Mouse (Mus musculus): ENCODE data around the gene Tppp2. TPM values are rescaled to one million over a fixed set of nuclear protein-coding genes. Genes with fewer than 3 reads are reported as not detected.

The Tppp2 gene
- polyA plus RNA-seq, 1 experiment from 2014 or later: not detected

DNA sequence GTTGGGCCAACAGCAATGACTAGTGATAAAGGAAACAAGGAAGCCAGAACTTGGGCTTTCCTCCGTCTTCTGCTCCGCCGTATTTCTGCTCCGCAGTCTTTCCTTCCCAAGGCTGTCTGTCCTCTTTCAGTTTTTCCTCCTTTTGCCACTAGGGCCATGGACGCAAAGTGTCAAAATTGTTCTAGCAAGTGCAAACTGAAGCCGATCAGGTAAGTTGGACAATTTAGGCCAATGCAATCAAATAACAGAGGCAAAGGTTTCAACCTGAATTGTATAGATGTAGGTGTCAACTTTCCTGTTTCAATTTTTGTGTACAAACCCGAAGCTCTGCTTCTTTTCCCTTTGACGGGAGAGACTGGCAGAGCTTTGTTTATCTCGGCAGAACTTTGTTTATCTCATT, 11.7 kb downstream of the Tppp2 start:
- Histone ChIP-seq H3K4me1 (no peaks in the 10 kb centered on the region), H3K27me3 (no peaks in the 10 kb centered on the region), H3K4me3 (replicated peaks) (no peak overlapping the region), H3K27ac (no peak overlapping the region), H3K4me2 (no peak overlapping the region), H3K9me3 (no peaks in the 10 kb centered on the region), H3K36me3 (replicated peaks) (no peaks in the 10 kb centered on the region), H3K9ac (no peak overlapping the region)
- 67% methylated on average over 9 of the region's 9 CpGs for WGBS
- no peak for ATAC-seq (ENCODE audit: low FRiP score)

DNA sequence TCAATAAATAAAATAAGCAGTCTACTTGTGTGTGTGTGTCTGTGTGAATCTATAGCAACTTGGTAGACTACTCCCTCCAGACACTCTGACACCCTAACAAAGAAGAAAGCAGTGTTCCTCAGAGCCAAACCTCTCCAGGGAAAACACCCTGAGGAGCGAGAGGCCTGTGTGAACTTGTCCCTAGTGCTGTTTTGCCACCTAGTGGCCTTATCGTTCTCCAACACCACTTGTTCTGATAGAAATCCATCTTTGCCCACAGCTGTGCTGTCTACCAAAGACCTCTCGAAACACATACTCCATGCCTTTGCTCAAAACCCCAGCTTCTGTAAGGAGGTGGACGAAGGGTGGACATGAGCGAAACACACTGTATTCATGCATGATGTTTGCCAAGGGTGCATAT, 12.6 kb downstream of the Tppp2 start:
- 37% methylated on average over 5 of the region's 5 CpGs for WGBS
- no peak overlapping the region for H3K4me2 ChIP-seq
- H3K9ac ChIP-seq: no peak overlapping the region
- no peaks in the 10 kb centered on the region for H3K27me3 ChIP-seq
- no peaks in the 10 kb centered on the region for H3K4me1 ChIP-seq
- no peaks in the 10 kb centered on the region for H3K9me3 ChIP-seq
- no peaks in the 10 kb centered on the region for H3K36me3 ChIP-seq (replicated peaks)
- peak; percentile 83 for ATAC-seq (ENCODE audit: low FRiP score)
- H3K4me3 ChIP-seq (replicated peaks): no peak overlapping the region
- H3K27ac ChIP-seq: no peak overlapping the region

DNA sequence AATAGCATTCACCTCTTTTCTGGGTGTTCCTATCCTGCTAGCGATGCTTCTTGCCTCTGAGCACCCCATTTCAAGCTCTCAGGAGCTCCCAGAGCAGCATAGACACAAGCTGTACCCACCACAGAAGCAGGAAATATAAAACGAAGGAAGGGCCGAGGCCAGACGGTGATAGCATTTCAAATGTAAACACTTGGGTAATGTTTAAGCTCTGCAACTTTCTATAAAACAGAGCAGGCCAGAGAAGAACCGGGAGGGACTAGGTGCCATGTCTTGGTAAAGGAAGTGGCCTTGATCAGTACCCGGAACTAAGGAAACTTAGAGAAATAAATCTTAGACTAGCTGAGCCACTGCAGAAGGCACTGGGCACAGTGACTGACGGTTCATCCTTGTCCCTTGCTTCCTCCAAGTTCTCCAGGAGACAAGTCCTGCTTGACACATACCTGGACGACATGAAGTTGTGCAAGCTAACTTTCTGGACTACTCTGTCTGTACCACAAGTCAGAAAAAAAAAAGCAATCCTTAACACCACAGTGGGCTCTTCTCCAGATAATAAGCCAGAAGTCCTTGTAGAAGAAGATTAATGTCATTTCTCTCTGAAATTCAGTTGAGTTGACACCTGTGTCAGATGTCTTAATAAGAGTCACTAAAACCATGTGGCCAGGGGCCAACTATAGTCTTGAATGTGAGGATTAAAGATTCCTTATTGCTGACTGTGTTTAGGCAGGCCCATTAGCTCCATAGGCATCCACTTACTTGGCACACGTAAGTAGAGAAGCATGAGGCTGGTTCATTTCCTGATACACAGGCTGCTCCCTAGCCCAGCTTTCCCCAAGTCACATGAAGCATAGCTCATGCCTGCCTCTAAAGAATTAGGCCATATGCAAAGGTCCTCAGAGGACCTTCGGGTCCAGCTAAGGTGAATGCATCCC, 14.1 kb downstream of the Tppp2 start:
- Histone ChIP-seq H3K4me1 (no peaks in the 10 kb centered on the region), H3K27ac (no peak overlapping the region), H3K9me3 (no peaks in the 10 kb centered on the region), H3K36me3 (replicated peaks) (no peaks in the 10 kb centered on the region), H3K9ac (no peak overlapping the region), H3K4me2 (no peak overlapping the region), H3K4me3 (replicated peaks) (no peak overlapping the region), H3K27me3 (no peaks in the 10 kb centered on the region)
- WGBS: 82% methylated on average over 10 of the region's 10 CpGs
- no peak for ATAC-seq (ENCODE audit: low FRiP score)

DNA sequence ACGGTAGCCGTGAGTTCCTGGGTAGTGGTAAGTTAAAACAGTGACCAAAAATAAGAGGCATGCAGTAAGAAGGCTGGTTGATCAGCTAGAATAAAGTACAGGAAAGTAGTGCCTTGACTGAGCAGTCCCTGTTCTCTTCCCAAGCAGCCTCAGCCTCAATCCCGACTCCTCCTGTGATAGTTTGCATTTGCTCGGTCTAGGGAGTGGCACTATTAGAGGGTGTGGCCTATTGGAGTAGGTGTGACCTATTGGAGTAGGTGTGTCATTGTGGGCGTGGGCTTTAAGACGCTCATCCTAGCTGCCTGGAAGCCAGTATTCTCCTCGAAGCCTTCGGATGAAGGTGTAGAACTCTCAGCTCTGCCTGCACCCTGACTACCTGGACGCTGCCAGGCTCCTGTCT, 20.8 kb downstream of the Tppp2 start:
- Histone ChIP-seq H3K9me3 (no peaks in the 10 kb centered on the region), H3K4me3 (replicated peaks) (no peak overlapping the region), H3K36me3 (replicated peaks) (no peaks in the 10 kb centered on the region), H3K4me2 (no peak overlapping the region), H3K27ac (no peak overlapping the region), H3K9ac (no peak overlapping the region), H3K4me1 (peaks cover 6% of the 10 kb centered on the region; the same call in 1 of the 2 replicates), H3K27me3 (no peaks in the 10 kb centered on the region)
- WGBS: 83% methylated on average over 9 of the region's 9 CpGs
- ATAC-seq (ENCODE audit: low FRiP score): no peak

DNA sequence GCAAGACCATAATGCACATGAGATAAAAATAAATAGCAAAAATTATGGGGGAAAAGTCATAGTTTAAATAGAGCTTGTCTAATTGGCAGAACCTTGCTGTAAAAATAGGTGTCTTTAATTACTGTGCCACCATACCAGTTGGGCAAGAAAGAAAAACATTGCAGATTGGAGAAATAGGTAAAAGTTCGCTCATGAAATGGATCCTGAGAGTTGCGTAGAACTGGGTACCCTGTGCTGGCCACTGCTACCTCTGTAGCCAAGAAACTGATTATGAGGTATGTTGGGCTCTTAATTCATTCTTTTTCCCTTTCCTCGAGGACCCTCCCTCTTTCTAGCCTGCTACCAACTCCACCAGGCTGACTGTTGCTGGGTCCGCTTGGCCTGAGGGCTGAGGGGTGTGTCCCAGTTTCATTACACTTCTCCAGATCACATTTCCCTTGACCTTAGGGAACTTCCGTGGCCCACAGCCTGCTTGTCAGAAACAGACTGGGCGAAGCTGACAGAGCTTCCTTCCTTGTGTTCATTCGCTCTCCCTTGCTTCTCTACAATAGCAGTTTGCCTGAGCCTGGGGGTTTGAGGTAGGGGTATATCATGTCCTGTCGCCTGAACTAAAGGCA, 22.8 kb downstream of the Tppp2 start:
- 46% methylated on average over 8 of the region's 8 CpGs for WGBS
- Histone ChIP-seq H3K4me2 (no peak overlapping the region), H3K4me1 (peaks cover 6% of the 10 kb centered on the region; the same call in 1 of the 2 replicates), H3K9ac (no peak overlapping the region), H3K27ac (no peak overlapping the region), H3K36me3 (replicated peaks) (no peaks in the 10 kb centered on the region), H3K27me3 (no peaks in the 10 kb centered on the region), H3K9me3 (no peaks in the 10 kb centered on the region), H3K4me3 (replicated peaks) (no peak overlapping the region)
- ATAC-seq (ENCODE audit: low FRiP score): no peak

DNA sequence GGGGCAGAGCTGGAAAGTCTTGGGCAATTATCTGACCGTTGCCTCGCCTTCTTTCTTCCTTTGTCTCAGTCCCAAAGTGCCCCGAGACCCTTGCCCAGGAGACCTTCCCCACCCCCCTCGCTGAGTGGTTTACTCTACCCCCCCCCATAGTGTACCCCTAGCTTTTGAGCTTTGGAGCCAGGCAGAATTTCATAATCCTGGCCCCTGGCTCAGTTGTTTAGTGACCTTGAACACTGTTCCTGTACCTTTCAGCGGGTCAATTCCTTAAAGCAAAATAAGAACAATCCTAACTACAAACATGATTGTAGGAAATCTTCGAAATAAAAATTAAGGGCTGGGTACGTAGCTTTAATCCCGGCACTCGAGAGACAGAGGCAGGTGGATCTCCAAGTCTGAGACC, 23.4 kb downstream of the Tppp2 start:
- no peaks in the 10 kb centered on the region for H3K27me3 ChIP-seq
- H3K36me3 ChIP-seq (replicated peaks): no peaks in the 10 kb centered on the region
- 56% methylated on average over 9 of the region's 9 CpGs for WGBS
- no peak for ATAC-seq (ENCODE audit: low FRiP score)
- no peak overlapping the region for H3K9ac ChIP-seq
- H3K4me3 ChIP-seq (replicated peaks): no peak overlapping the region
- H3K4me2 ChIP-seq: no peak overlapping the region
- no peaks in the 10 kb centered on the region for H3K9me3 ChIP-seq
- no peak overlapping the region for H3K27ac ChIP-seq
- H3K4me1 ChIP-seq: peaks cover 6% of the 10 kb centered on the region; the same call in 1 of the 2 replicates

DNA sequence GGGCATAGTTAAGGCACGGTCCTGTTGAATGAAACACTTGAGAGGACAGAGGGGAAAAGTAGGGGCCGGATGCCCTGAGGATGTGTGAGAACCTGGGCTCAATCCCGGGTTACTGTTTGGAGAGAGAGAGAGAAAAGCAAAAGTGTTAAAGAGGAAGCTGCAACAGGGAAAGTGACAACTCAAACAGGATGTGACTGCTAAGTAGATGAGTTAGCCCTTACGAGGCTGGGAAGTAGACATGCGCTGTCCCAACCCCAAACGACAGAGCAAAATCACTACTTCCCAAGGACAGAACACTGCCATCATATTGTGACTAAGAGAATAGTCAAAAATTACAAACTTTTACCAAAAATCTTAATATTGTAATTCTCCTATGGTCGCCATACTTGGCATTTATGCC, 24.0 kb downstream of the Tppp2 start:
- ATAC-seq (ENCODE audit: low FRiP score): no peak
- H3K4me3 ChIP-seq (replicated peaks): no peak overlapping the region
- H3K27me3 ChIP-seq: no peaks in the 10 kb centered on the region
- no peaks in the 10 kb centered on the region for H3K9me3 ChIP-seq
- H3K4me1 ChIP-seq: peaks cover 6% of the 10 kb centered on the region; the same call in 1 of the 2 replicates
- H3K9ac ChIP-seq: no peak overlapping the region
- no peaks in the 10 kb centered on the region for H3K36me3 ChIP-seq (replicated peaks)
- H3K27ac ChIP-seq: no peak overlapping the region
- no peak overlapping the region for H3K4me2 ChIP-seq
- WGBS: 77% methylated on average over 7 of the region's 7 CpGs

DNA sequence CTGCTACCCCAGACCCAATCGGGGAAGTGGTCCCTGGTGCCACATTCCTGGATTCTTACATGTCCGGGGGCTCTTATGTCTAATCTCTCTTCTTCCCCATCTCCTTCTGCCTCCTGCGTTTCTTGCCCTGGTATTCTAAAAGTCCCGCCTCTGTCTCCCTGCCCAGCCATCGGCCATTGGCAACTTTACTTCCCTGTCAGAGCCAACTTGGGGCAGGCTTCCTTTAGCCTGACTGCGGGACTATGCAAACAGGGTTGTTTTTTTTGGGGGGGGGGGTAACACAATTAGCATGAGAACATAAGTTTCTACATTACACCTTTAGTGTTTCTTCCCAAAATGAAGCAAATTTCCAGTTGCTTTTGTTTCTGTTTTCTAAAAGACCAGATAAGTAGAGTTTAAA, 25.1 kb downstream of the Tppp2 start:
- no peak overlapping the region for H3K9ac ChIP-seq
- H3K4me2 ChIP-seq: no peak overlapping the region
- 89% methylated on average over 6 of the region's 6 CpGs for WGBS
- no peak for ATAC-seq (ENCODE audit: low FRiP score)
- no peak overlapping the region for H3K27ac ChIP-seq
- H3K27me3 ChIP-seq: no peaks in the 10 kb centered on the region
- H3K36me3 ChIP-seq (replicated peaks): no peaks in the 10 kb centered on the region
- H3K4me3 ChIP-seq (replicated peaks): no peak overlapping the region
- H3K9me3 ChIP-seq: no peaks in the 10 kb centered on the region
- H3K4me1 ChIP-seq: peaks cover 6% of the 10 kb centered on the region; the same call in 1 of the 2 replicates

DNA sequence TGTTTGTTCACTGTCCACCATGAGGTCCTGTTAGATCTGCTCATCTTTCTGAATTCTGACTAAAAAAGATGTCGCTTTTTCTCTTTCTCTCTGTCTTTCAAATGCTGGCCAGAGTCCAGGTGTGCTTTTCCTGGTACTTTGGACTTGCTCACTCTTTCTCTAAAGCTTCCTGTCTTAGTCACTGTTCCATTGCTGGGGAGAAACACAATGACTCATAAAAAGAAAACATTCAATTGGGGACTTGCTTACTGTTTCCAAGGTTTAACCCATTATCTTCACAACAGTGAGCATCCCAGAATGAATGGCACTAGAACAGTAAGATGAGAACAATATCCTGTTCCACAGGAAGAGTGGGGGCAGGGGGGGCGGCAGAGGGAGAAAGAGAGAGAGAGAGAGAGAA, 42.1 kb downstream of the Tppp2 start:
- Histone ChIP-seq H3K9me3 (0 out of 2 replicates have a peak, but pooled peaks cover 3% of the 10 kb centered on the region), H3K27me3 (no peaks in the 10 kb centered on the region), H3K4me1 (no peaks in the 10 kb centered on the region), H3K36me3 (replicated peaks) (no peaks in the 10 kb centered on the region), H3K9ac (no peak overlapping the region), H3K27ac (no peak overlapping the region), H3K4me2 (no peak overlapping the region), H3K4me3 (replicated peaks) (no peak overlapping the region)
- no peak for ATAC-seq (ENCODE audit: low FRiP score)
- 96% methylated on average over 2 of the region's 2 CpGs for WGBS

DNA sequence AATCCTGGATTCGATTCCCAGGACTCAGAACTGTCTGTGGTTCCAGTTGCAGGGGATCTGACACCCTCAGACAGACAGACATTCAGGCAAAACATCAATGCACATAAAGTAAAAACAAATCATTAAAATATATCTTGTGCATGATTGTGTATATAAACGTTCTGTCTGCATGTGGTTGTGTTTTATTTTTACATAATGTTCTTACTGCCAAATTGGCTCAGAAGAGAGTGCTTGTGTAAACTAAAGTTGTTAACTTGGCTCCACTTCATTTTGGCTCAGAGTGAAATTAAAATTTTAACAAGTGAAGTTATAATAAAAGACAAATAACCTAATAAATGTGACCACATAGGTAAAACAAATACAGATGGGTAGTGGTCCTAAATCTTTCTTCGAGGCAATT, 49.2 kb downstream of the Tppp2 start:
- Histone ChIP-seq H3K4me1 (no peaks in the 10 kb centered on the region), H3K27me3 (no peaks in the 10 kb centered on the region), H3K9me3 (no peaks in the 10 kb centered on the region), H3K4me2 (no peak overlapping the region), H3K27ac (no peak overlapping the region), H3K9ac (no peak overlapping the region), H3K4me3 (replicated peaks) (no peak overlapping the region), H3K36me3 (replicated peaks) (no peaks in the 10 kb centered on the region)
- ATAC-seq (ENCODE audit: low FRiP score): no peak
- 92% methylated on average over 3 of the region's 3 CpGs for WGBS

All from forebrain, embryonic 12.5 days (tissue).